Mouse (Mus musculus) embryonic facial prominence, embryonic 11.5 days (tissue): ENCODE data around the gene Il15. TPM values are rescaled to one million over a fixed set of nuclear protein-coding genes. Genes with fewer than 3 reads are reported as not detected.

Experiments used
- ATAC-seq: fragments of 200-750 bp; cut with Nextera tagmentation; replicated peaks from 2 replicates; pipeline ENCODE4 v1.8.0; 2017; ENCODE audit warnings: low read depth; ENCODE audit not compliant: insufficient number of reproducible peaks, low FRiP score, low TSS enrichment
- DNase-seq: peaks from one replicate; pipeline ENCODE4 v3.0.0-alpha.2; 2015; ENCODE audit warnings: low spot score
- H3K27ac ChIP-seq: fragments of 300-500 bp; sonication (generic); replicated peaks from 2 replicates; pipeline ENCODE4 v1.5.1; 2014; ENCODE audit warnings: mild to moderate bottlenecking, low read depth, low read length, control low read depth
- H3K27me3 ChIP-seq: fragments of 300-500 bp; sonication (generic); 2 replicates; pipeline ENCODE4 v1.6.1; 2014; ENCODE audit warnings: mild to moderate bottlenecking, low read length, moderate library complexity, mixed read lengths; ENCODE audit not compliant: control insufficient read depth, insufficient read depth
- H3K36me3 ChIP-seq: fragments of 300-500 bp; sonication (generic); replicated peaks from 2 replicates; pipeline ENCODE4 v1.6.1; 2014; ENCODE audit warnings: low read depth, mild to moderate bottlenecking, low read length, moderate library complexity, mixed read lengths; ENCODE audit not compliant: control insufficient read depth, insufficient read depth
- H3K4me1 ChIP-seq: fragments of 300-500 bp; sonication (generic); 2 replicates; pipeline ENCODE4 v1.6.1; 2014; ENCODE audit warnings: low read length, mixed read lengths; ENCODE audit not compliant: control insufficient read depth, insufficient read depth
- H3K4me2 ChIP-seq: fragments of 300-500 bp; sonication (generic); 2 replicates; pipeline ENCODE4 v1.6.1; 2014; ENCODE audit warnings: low read depth, mild to moderate bottlenecking, control low read depth, low read length, moderate library complexity
- H3K4me3 ChIP-seq: fragments of 300-500 bp; sonication (generic); 2 replicates; pipeline ENCODE4 v1.5.1; 2014; ENCODE audit warnings: low read depth, low read length, control low read depth
- H3K9ac ChIP-seq: fragments of 300-500 bp; sonication (generic); replicated peaks from 2 replicates; pipeline ENCODE4 v1.6.1; 2014; ENCODE audit warnings: mild to moderate bottlenecking, control low read depth, low read length
- H3K9me3 ChIP-seq: fragments of 300-500 bp; sonication (generic); replicated peaks from 2 replicates; pipeline ENCODE4 v1.6.1; 2016; ENCODE audit warnings: mild to moderate bottlenecking, low read length, inconsistent platforms, mixed read lengths; ENCODE audit not compliant: control insufficient read depth
- WGBS: fragments of 180-500 bp; shearing (Covaris S2); extraction: QIAGEN DNeasy Blood & Tissue Kit; methylation state at CpG from one replicate; pipeline ENCODE4 v1.1.7; 2014; 5-methylcytosine and 5-hydroxymethylcytosine counted together
- polyA plus RNA-seq: library from polyadenylated mRNA; unstranded; fragments of >200 nt; fragmentation: Nextera tagmentation; extraction: Ambion mirVana; gene quantifications from 2 replicates; pipeline ENCODE4 v1.2.1, GENCODE M21; 2014

Gene Il15
- polyA plus RNA-seq, 1 experiment from 2014 or later, result 2.6 TPM

- H3K27me3 ChIP-seq, result no peaks in the 10 kb centered on the region
- no peaks in the 10 kb centered on the region for H3K4me1 ChIP-seq
- no peak for DNase-seq
- WGBS, result 82% methylated on average over 11 of the region's 11 CpGs
- ATAC-seq, result no peak
- H3K36me3 ChIP-seq, result no peaks in the 10 kb centered on the region
- H3K27ac ChIP-seq, result no peak overlapping the region
- no peaks in the 10 kb centered on the region for H3K9me3 ChIP-seq
- H3K9ac ChIP-seq, result no peak overlapping the region
- H3K4me3 ChIP-seq, result no peak overlapping the region
- H3K4me2 ChIP-seq, result no peak overlapping the region
Measured at GRCm38 (mm10) chr8:82384458-82385234, 18.4 kb downstream of the Il15 start.

- Histone ChIP-seq H3K9ac (no peak overlapping the region), H3K4me1 (no peaks in the 10 kb centered on the region), H3K27ac (no peak overlapping the region), H3K9me3 (no peaks in the 10 kb centered on the region), H3K4me3 (no peak overlapping the region), H3K4me2 (no peak overlapping the region), H3K27me3 (no peaks in the 10 kb centered on the region), H3K36me3 (no peaks in the 10 kb centered on the region)
- DNase-seq (no peak), ATAC-seq (no peak)
- WGBS, result 90% methylated on average over 3 of the region's 3 CpGs
Measured at GRCm38 (mm10) chr8:82383346-82383745, 19.7 kb downstream of the Il15 start.

GRCm38 (mm10) chr8:82382316-82382715 lies 20.7 kb downstream of the Il15 start:
- Histone ChIP-seq H3K27me3 (no peaks in the 10 kb centered on the region), H3K36me3 (no peaks in the 10 kb centered on the region)
- ATAC-seq, result no peak

GRCm38 (mm10) chr8:82374470-82374869 lies 28.6 kb downstream of the Il15 start:
- H3K27ac ChIP-seq, result no peak overlapping the region

More at GRCm38 (mm10) chr8:82382316-82382715, 20.7 kb downstream of the Il15 start:
- Histone ChIP-seq H3K4me1 (no peaks in the 10 kb centered on the region), H3K9ac (no peak overlapping the region), H3K27ac (no peak overlapping the region), H3K4me3 (no peak overlapping the region), H3K9me3 (no peaks in the 10 kb centered on the region), H3K4me2 (no peak overlapping the region)
- DNase-seq, result no peak
- WGBS, result 46% methylated on average over 2 of the region's 2 CpGs

GRCm38 (mm10) chr8:82372846-82373245 lies 30.2 kb downstream of the Il15 start:
- Histone ChIP-seq H3K9me3 (no peaks in the 10 kb centered on the region), H3K27ac (no peak overlapping the region), H3K4me2 (no peak overlapping the region), H3K36me3 (no peaks in the 10 kb centered on the region), H3K4me3 (no peak overlapping the region), H3K9ac (no peak overlapping the region), H3K4me1 (no peaks in the 10 kb centered on the region), H3K27me3 (no peaks in the 10 kb centered on the region)
- ATAC-seq, result no peak
- WGBS, result 84% methylated on average over 6 of the region's 6 CpGs
- no peak for DNase-seq

More at GRCm38 (mm10) chr8:82374470-82374869, 28.6 kb downstream of the Il15 start:
- Histone ChIP-seq H3K4me2 (no peak overlapping the region), H3K27me3 (no peaks in the 10 kb centered on the region), H3K9me3 (no peaks in the 10 kb centered on the region), H3K36me3 (no peaks in the 10 kb centered on the region), H3K9ac (no peak overlapping the region), H3K4me3 (no peak overlapping the region), H3K4me1 (no peaks in the 10 kb centered on the region)
- ATAC-seq (no peak), DNase-seq (no peak)
- 84% methylated on average over 4 of the region's 4 CpGs for WGBS

GRCm38 (mm10) chr8:82370657-82371056 lies 32.4 kb downstream of the Il15 start:
- H3K9ac ChIP-seq, result no peak overlapping the region
- ATAC-seq (no peak), DNase-seq (no peak)
- no peaks in the 10 kb centered on the region for H3K4me1 ChIP-seq
- no peaks in the 10 kb centered on the region for H3K27me3 ChIP-seq
- 91% methylated on average over 6 of the region's 6 CpGs for WGBS
- no peaks in the 10 kb centered on the region for H3K36me3 ChIP-seq
- no peak overlapping the region for H3K27ac ChIP-seq
- no peak overlapping the region for H3K4me2 ChIP-seq
- no peak overlapping the region for H3K4me3 ChIP-seq
- no peaks in the 10 kb centered on the region for H3K9me3 ChIP-seq

GRCm38 (mm10) chr8:82361061-82361460 lies 42.0 kb downstream of the Il15 start:
- no peak for DNase-seq
- Histone ChIP-seq H3K36me3 (no peaks in the 10 kb centered on the region), H3K4me2 (no peak overlapping the region), H3K27ac (no peak overlapping the region), H3K4me1 (no peaks in the 10 kb centered on the region), H3K4me3 (no peak overlapping the region), H3K27me3 (no peaks in the 10 kb centered on the region), H3K9me3 (no peaks in the 10 kb centered on the region), H3K9ac (no peak overlapping the region)
- ATAC-seq, result no peak
- 86% methylated on average over 1 of the region's 1 CpGs for WGBS

GRCm38 (mm10) chr8:82356091-82356490 lies 46.9 kb downstream of the Il15 start:
- WGBS, result 88% methylated on average over 2 of the region's 2 CpGs
- ATAC-seq, result no peak
- H3K4me3 ChIP-seq, result no peak overlapping the region

More at GRCm38 (mm10) chr8:82356091-82356490, 46.9 kb downstream of the Il15 start:
- no peak for DNase-seq
- H3K27ac ChIP-seq, result no peak overlapping the region
- no peaks in the 10 kb centered on the region for H3K36me3 ChIP-seq
- no peaks in the 10 kb centered on the region for H3K9me3 ChIP-seq
- H3K9ac ChIP-seq, result no peak overlapping the region
- H3K4me1 ChIP-seq, result no peaks in the 10 kb centered on the region
- H3K27me3 ChIP-seq, result no peaks in the 10 kb centered on the region
- no peak overlapping the region for H3K4me2 ChIP-seq
